In the genomic region with DNA sequence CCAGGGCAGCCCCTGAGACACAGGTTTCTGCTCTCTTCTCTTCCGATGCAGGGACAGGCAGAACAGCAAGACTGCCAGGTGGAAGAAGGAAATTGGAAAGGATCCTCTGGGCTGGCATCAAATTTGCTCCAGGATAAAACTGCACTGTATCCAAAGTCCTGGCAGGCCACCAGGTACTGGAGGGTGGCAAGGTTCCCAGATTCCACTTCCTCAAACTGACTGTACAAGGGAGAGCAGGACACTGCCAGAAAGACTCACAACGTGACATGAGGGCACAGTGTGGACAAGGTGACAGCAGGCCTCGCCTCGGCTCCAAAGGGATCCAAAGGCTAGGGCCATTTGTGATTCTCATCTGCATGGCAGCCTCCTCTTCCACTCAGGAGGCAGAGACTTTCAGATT, we compare ENCODE assay signal across 10 mouse cellular contexts.
DNase-seq lines count a peak whose midpoint lies in the region; ATAC-seq and TF ChIP-seq lines count a peak whose summit lies in the region.
"Had no signal": no experiment of that assay in that cellular context is flagged by ENCODE, and none has a peak within 500 bp of the region (broad histone marks: within the 10 kb centered on the region; RNA-seq: fewer than 3 reads in every experiment).

No protein-coding gene starts in this region.

- no peaks in the 10 kb centered on the region for H3K9me3 ChIP-seq in heart, embryonic 12.5 days (replicated peaks)
- no peaks in the 10 kb centered on the region for H3K9me3 ChIP-seq in hindbrain, embryonic 12.5 days (replicated peaks)
- H3K9me3 ChIP-seq: liver, embryonic 15.5 days had no signal

- intact Hi-C loops in gastrocnemius, postnatal 14 days (cut with DNase I; ENCODE audit: low total_unique reads) = loop anchor here (5.0 kb wide), 1 partner anchor 95 kb away; no protein-coding TSS in a partner anchor

- 68% methylated on average over 4 of the region's 4 CpGs for WGBS in heart, embryonic 12.5 days
- WGBS in hindbrain, embryonic 12.5 days = 85% methylated on average over 4 of the region's 4 CpGs

- no peak for ATAC-seq in heart, embryonic 12.5 days (ENCODE audit: insufficient number of reproducible peaks, low FRiP score)
- peak; percentile 27; the same call in 1 of the 2 replicates for ATAC-seq in megakaryocyte progenitor cell, adult 5-6 weeks (replicated peaks; ENCODE audit: poor library complexity)
- ATAC-seq in hindbrain, embryonic 12.5 days (ENCODE audit: low FRiP score) = no peak

- no peaks in the 10 kb centered on the region for H3K36me3 ChIP-seq in heart, embryonic 12.5 days
- no peaks in the 10 kb centered on the region for H3K36me3 ChIP-seq in hindbrain, embryonic 12.5 days
- H3K36me3 ChIP-seq: liver, embryonic 15.5 days had no signal

- peak; percentile 98 for DNase-seq in heart, adult 11 months
- peak; percentile 100 for DNase-seq in cerebellum, adult 11 months
- DNase-seq in gastrocnemius, postnatal 14 days = peak; percentile 40
- peak; percentile 16 to 23 for DNase-seq in layer of hippocampus, adult 2 months (ENCODE audit: low spot score in 2 of 2)
- no peak for DNase-seq in neural tube, embryonic 10.5 days (ENCODE audit: extremely low spot score, low spot score)

- no peak overlapping the region for H3K4me3 ChIP-seq in heart, embryonic 12.5 days
- no peak overlapping the region for H3K4me3 ChIP-seq in layer of hippocampus, adult 2 months
- no peak overlapping the region for H3K4me3 ChIP-seq in hindbrain, embryonic 12.5 days
- H3K4me3 ChIP-seq: liver, embryonic 15.5 days had no signal

- no peak overlapping the region for H3K9ac ChIP-seq in heart, embryonic 12.5 days
- H3K9ac ChIP-seq in hindbrain, embryonic 12.5 days = no peak overlapping the region
- H3K9ac ChIP-seq: liver, embryonic 15.5 days had no signal

- no peak for TF ChIP-seq CTCF in layer of hippocampus, adult 2 months (conservative IDR thresholded peaks at IDR 0.05)

- H3K27me3 ChIP-seq in heart, embryonic 12.5 days (replicated peaks) = no peaks in the 10 kb centered on the region
- H3K27me3 ChIP-seq in hindbrain, embryonic 12.5 days = no peaks in the 10 kb centered on the region
- H3K27me3 ChIP-seq: CH12.LX; liver, embryonic 15.5 days had no signal

- no peak overlapping the region for H3K27ac ChIP-seq in heart, embryonic 12.5 days (ENCODE audit: poor library complexity, severe bottlenecking)
- no peak overlapping the region for H3K27ac ChIP-seq in layer of hippocampus, adult 2 months
- H3K27ac ChIP-seq in hindbrain, embryonic 12.5 days = no peak overlapping the region
- H3K27ac ChIP-seq: liver, embryonic 15.5 days had no signal

- no peak overlapping the region for H3K4me2 ChIP-seq in heart, embryonic 12.5 days
- H3K4me2 ChIP-seq in hindbrain, embryonic 12.5 days (replicated peaks) = no peak overlapping the region
- H3K4me2 ChIP-seq: liver, embryonic 15.5 days had no signal

- peaks cover 25% of the 10 kb centered on the region for H3K4me1 ChIP-seq in heart, embryonic 12.5 days (replicated peaks)
- H3K4me1 ChIP-seq in hindbrain, embryonic 12.5 days = no peaks in the 10 kb centered on the region; the same call in 1 of the 2 replicates
- H3K4me1 ChIP-seq: liver, embryonic 15.5 days had no signal
